Mouse (Mus musculus): ENCODE data around the gene Cbfb. TPM values are rescaled to one million over a fixed set of nuclear protein-coding genes. Genes with fewer than 3 reads are reported as not detected.

Cbfb gene
- total and polyA plus RNA-seq, 3 experiments, result 32.5 to 37.9 TPM; not detected in 1

DNA sequence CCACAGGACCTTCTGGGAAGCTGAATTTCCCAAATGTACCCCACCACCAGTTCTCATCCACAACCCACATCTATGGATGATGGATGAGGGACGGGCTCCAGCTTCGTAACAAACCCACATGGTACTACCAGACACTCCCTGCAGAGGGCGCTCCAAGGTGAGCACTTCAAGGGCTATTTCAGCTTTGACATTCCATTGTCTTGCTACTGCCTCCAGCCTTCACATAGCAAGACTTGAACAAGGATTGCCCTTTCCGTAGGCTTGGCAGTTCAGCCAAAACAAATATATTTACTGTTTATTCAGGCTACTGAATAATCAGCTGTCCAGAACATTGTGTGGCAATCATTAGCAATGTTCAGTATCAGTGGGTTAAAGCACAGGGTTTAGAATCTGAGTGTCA, 32.1 kb upstream of the Cbfb start:
- Histone ChIP-seq H3K79me2 (ENCODE audit: control insufficient read depth, insufficient read depth, low read length, poor library complexity) (no peaks in the 10 kb centered on the region), H3K4me3 (ENCODE audit: control insufficient read depth in 1 of 2, insufficient read depth in 1 of 2, low read depth in 2 of 2, low read length in 2 of 2) (no peak overlapping the region), H3K36me3 (ENCODE audit: control insufficient read depth in 1 of 2, insufficient read depth in 2 of 2, low read length in 2 of 2) (no peaks in the 10 kb centered on the region), H3K9me3 (replicated peaks; ENCODE audit: insufficient read depth, low read length) (no peaks in the 10 kb centered on the region), H3K27ac (ENCODE audit: control insufficient read depth, low read depth, low read length) (no peak overlapping the region), H3K4me1 (ENCODE audit: control insufficient read depth in 1 of 2, insufficient read depth in 2 of 2, low read length in 2 of 2) (no peaks in the 10 kb centered on the region), H3K27me3 (ENCODE audit: control insufficient read depth in 1 of 2, insufficient read depth in 2 of 2, low read length in 2 of 2) (peaks cover 0 to 9% of the 10 kb centered on the region in 2 experiments; a peak in 3 of 4 replicates), H3K9ac (ENCODE audit: control insufficient read depth, low read depth, low read length, poor library complexity, severe bottlenecking) (no peak overlapping the region)
- DNase-seq (ENCODE audit: low read depth, low spot score), result peak; percentile 71
- TF ChIP-seq NRF1 (IDR thresholded peaks at IDR 0.05; ENCODE audit: insufficient read depth, low read depth, low read length, poor library complexity, severe bottlenecking) (no peak), CTCF (IDR thresholded peaks at IDR 0.05 in 2 of 3, conservative IDR thresholded peaks at IDR 0.05 in 1 of 3; ENCODE audit: control insufficient read depth in 1 of 3, insufficient read depth in 1 of 3, low read depth in 2 of 3, low read length in 3 of 3, poor library complexity in 1 of 3, severe bottlenecking in 1 of 3) (peak; percentile 86 to 96 (median 92)), USF2 (IDR thresholded peaks at IDR 0.05; ENCODE audit: borderline replicate concordance in 1 of 2, insufficient read depth in 1 of 2, low read depth in 1 of 2, low read length in 2 of 2) (no peak), MYC (IDR thresholded peaks at IDR 0.05; ENCODE audit: low read depth, low read length) (0 out of 2 replicates have a peak, but pooled peaks have one; percentile 16), RCOR1 (IDR thresholded peaks at IDR 0.05; ENCODE audit: low read depth, low read length) (no peak), SMC3 (IDR thresholded peaks at IDR 0.05; ENCODE audit: low read depth, low read length) (peak; percentile 89), RAD21 (IDR thresholded peaks at IDR 0.05; ENCODE audit: low read depth, low read length) (peak; percentile 73), ZC3H11A (IDR thresholded peaks at IDR 0.05; ENCODE audit: low read depth, low read length) (peak; percentile 57)

DNA sequence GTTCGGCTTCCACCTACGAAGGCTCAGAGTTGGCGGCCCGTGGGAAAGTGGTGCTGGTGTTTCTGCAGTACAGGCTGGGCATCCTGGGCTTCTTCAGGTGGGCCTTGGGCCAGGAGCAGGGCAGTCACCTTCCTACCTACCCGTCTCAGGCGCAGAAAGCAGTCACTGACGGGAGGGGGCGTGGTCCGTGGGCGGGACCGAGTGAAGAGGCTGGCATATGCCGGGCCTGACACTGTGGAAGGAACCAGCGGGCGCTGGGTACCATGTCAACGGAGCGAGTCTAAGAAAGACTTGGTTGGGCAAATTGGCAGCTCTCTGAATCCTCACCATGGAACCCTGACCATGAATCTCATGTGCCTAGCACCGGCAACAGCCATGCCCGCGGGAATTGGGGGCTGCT, 28.1 kb upstream of the Cbfb start:
- H3K4me1 ChIP-seq (ENCODE audit: control insufficient read depth in 1 of 2, insufficient read depth in 2 of 2, low read length in 2 of 2), result no peaks in the 10 kb centered on the region
- H3K9me3 ChIP-seq (replicated peaks; ENCODE audit: insufficient read depth, low read length), result no peaks in the 10 kb centered on the region
- no peaks in the 10 kb centered on the region for H3K79me2 ChIP-seq (ENCODE audit: control insufficient read depth, insufficient read depth, low read length, poor library complexity)
- H3K27me3 ChIP-seq (ENCODE audit: control insufficient read depth in 1 of 2, insufficient read depth in 2 of 2, low read length in 2 of 2), result peaks cover 0 to 2% of the 10 kb centered on the region in 2 experiments; a peak in 2 of 4 replicates
- no peak for DNase-seq (ENCODE audit: low read depth, low spot score)
- no peaks in the 10 kb centered on the region for H3K36me3 ChIP-seq (ENCODE audit: control insufficient read depth in 1 of 2, insufficient read depth in 2 of 2, low read length in 2 of 2)
- H3K9ac ChIP-seq (ENCODE audit: control insufficient read depth, low read depth, low read length, poor library complexity, severe bottlenecking), result no peak overlapping the region
- no peak overlapping the region for H3K27ac ChIP-seq (ENCODE audit: control insufficient read depth, low read depth, low read length)
- no peak overlapping the region for H3K4me3 ChIP-seq (ENCODE audit: control insufficient read depth in 1 of 2, insufficient read depth in 1 of 2, low read depth in 2 of 2, low read length in 2 of 2)
- TF ChIP-seq EP300 (IDR thresholded peaks at IDR 0.05; ENCODE audit: low read depth in 1 of 2, low read length in 2 of 2) (no peak), KAT2A (conservative IDR thresholded peaks at IDR 0.05; ENCODE audit: low read depth, low read length) (no peak), ELF1 (IDR thresholded peaks at IDR 0.05; ENCODE audit: low read depth, low read length) (no peak), ETS1 (IDR thresholded peaks at IDR 0.05; ENCODE audit: low read depth, low read length) (no peak), MAZ (IDR thresholded peaks at IDR 0.05; ENCODE audit: low read depth, low read length) (no peak), ZC3H11A (IDR thresholded peaks at IDR 0.05; ENCODE audit: low read depth, low read length) (no peak), CHD2 (IDR thresholded peaks at IDR 0.05; ENCODE audit: low read length) (no peak), TCF12 (IDR thresholded peaks at IDR 0.05; ENCODE audit: low read depth, low read length) (no peak), CHD1 (IDR thresholded peaks at IDR 0.05; ENCODE audit: low read depth, low read length) (no peak), CTCF (IDR thresholded peaks at IDR 0.05 in 2 of 3, conservative IDR thresholded peaks at IDR 0.05 in 1 of 3; ENCODE audit: control insufficient read depth in 1 of 3, insufficient read depth in 1 of 3, low read depth in 2 of 3, low read length in 3 of 3, poor library complexity in 1 of 3, severe bottlenecking in 1 of 3) (no peak), UBTF (IDR thresholded peaks at IDR 0.05; ENCODE audit: borderline replicate concordance, insufficient read depth, low read depth, low read length) (no peak), JUND (IDR thresholded peaks at IDR 0.05; ENCODE audit: low read depth, low read length) (no peak), MAFK (IDR thresholded peaks at IDR 0.05; ENCODE audit: borderline replicate concordance, low read depth, low read length) (no peak), POLR2AphosphoS2 (IDR thresholded peaks at IDR 0.05; ENCODE audit: low read length) (no peak), BHLHE40 (IDR thresholded peaks at IDR 0.05; ENCODE audit: borderline replicate concordance, low read depth, low read length) (no peak), MYB (IDR thresholded peaks at IDR 0.05; ENCODE audit: low read depth, low read length) (no peak), RAD21 (IDR thresholded peaks at IDR 0.05; ENCODE audit: low read depth, low read length) (no peak), ZKSCAN1 (IDR thresholded peaks at IDR 0.05; ENCODE audit: low read depth, low read length) (no peak), NRF1 (IDR thresholded peaks at IDR 0.05; ENCODE audit: insufficient read depth, low read depth, low read length, poor library complexity, severe bottlenecking) (no peak), NELFE (IDR thresholded peaks at IDR 0.05; ENCODE audit: low read depth, low read length) (no peak)

Data from MEL (cell line).